Mouse (Mus musculus) 416B (cell line): ENCODE measurements around the gene Nol4l.

Source experiments
- DNase-seq: peaks from one replicate; pipeline ENCODE4 v3.0.0; 2011; ENCODE audit warnings: low read depth

Nol4l gene

GRCm38 (mm10) chr2:153443434-153444240 is 86.1 kb downstream of the Nol4l start:
- no peak for DNase-seq

GRCm38 (mm10) chr2:153442720-153443119 is 87.1 kb downstream of the Nol4l start:
- DNase-seq, result no peak

- no peak for DNase-seq
These were observed 88.5 kb downstream of the Nol4l start for GRCm38 (mm10) chr2:153441228-153441627.

- peak; percentile 32 for DNase-seq
These were observed 89.0 kb downstream of the Nol4l start for GRCm38 (mm10) chr2:153440755-153441154.

GRCm38 (mm10) chr2:153437306-153437659 is 92.5 kb downstream of the Nol4l start:
- no peak for DNase-seq

GRCm38 (mm10) chr2:153436641-153437305 is 93.0 kb downstream of the Nol4l start:
- DNase-seq, result no peak

GRCm38 (mm10) chr2:153434880-153435831 is 94.6 kb downstream of the Nol4l start:
- no peak for DNase-seq

- no peak for DNase-seq
These were observed 95.9 kb downstream of the Nol4l start for GRCm38 (mm10) chr2:153433859-153434258.

- DNase-seq, result no peak
These were observed 97.3 kb downstream of the Nol4l start for GRCm38 (mm10) chr2:153432492-153432891.

GRCm38 (mm10) chr2:153430571-153430970 is 99.2 kb downstream of the Nol4l start:
- DNase-seq, result no peak

- DNase-seq, result no peak
These were observed 101.3 kb downstream of the Nol4l start for GRCm38 (mm10) chr2:153428485-153428884.

GRCm38 (mm10) chr2:153426931-153427330 is 102.8 kb downstream of the Nol4l start:
- DNase-seq, result no peak

GRCm38 (mm10) chr2:153425998-153426670 is 103.6 kb downstream of the Nol4l start:
- no peak for DNase-seq

GRCm38 (mm10) chr2:153425124-153425844 is 104.5 kb downstream of the Nol4l start:
- DNase-seq, result no peak

- DNase-seq, result no peak
These were observed 105.2 kb downstream of the Nol4l start for GRCm38 (mm10) chr2:153424557-153424956.

- no peak for DNase-seq
These were observed 106.7 kb downstream of the Nol4l start for GRCm38 (mm10) chr2:153423113-153423512.

GRCm38 (mm10) chr2:153422051-153422450 is 107.7 kb downstream of the Nol4l start:
- no peak for DNase-seq

- DNase-seq, result no peak
These were observed 108.5 kb downstream of the Nol4l start for GRCm38 (mm10) chr2:153421233-153421632.

GRCm38 (mm10) chr2:153418381-153418780 is 111.4 kb downstream of the Nol4l start:
- no peak for DNase-seq

- no peak for DNase-seq
These were observed 111.9 kb downstream of the Nol4l start for GRCm38 (mm10) chr2:153417841-153418240.

GRCm38 (mm10) chr2:153414607-153415006 is 115.2 kb downstream of the Nol4l start:
- peak; percentile 58 for DNase-seq
